Mouse (Mus musculus) testis, adult 2 months (tissue): ENCODE results near the gene Tmem179. TPM values are rescaled to one million over a fixed set of nuclear protein-coding genes. Genes with fewer than 3 reads are reported as not detected.

Experiments
- H3K27ac ChIP-seq: fragments of 200-500 bp; 2 replicates; pipeline ENCODE4 v1.5.1; 2012; ENCODE audit warnings: low read depth, low read length; ENCODE audit not compliant: control insufficient read depth, insufficient read depth
- H3K27me3 ChIP-seq: fragments of 200-500 bp; 2 replicates; pipeline ENCODE4 v1.6.1; 2012; ENCODE audit warnings: mild to moderate bottlenecking, low read length, moderate library complexity; ENCODE audit not compliant: control insufficient read depth, insufficient read depth
- H3K36me3 ChIP-seq: fragments of 200-500 bp; 2 replicates; pipeline ENCODE4 v1.6.1; 2012; ENCODE audit warnings: mild to moderate bottlenecking, low read length; ENCODE audit not compliant: control insufficient read depth, insufficient read depth
- H3K4me1 ChIP-seq: fragments of 200-500 bp; 2 replicates; pipeline ENCODE4 v1.6.1; 2012; ENCODE audit warnings: low read length; ENCODE audit not compliant: control insufficient read depth, insufficient read depth
- H3K4me3 ChIP-seq: fragments of 200-500 bp; 2 replicates; pipeline ENCODE4 v1.5.1; 2012; ENCODE audit warnings: low read depth, mild to moderate bottlenecking, low read length, moderate library complexity, mixed read lengths; ENCODE audit not compliant: control insufficient read depth
- CTCF ChIP-seq: fragments of 200-500 bp; IDR thresholded peaks from 2 replicates; pipeline ENCODE4 v1.5.1; 2012; ENCODE audit warnings: low read depth, mild to moderate bottlenecking, inconsistent platforms, low read length, moderate library complexity; ENCODE audit not compliant: control insufficient read depth, insufficient read depth, insufficient replicate concordance
- POLR2A ChIP-seq: fragments of 200-500 bp; IDR thresholded peaks from 2 replicates; pipeline ENCODE4 v1.6.1; 2012; ENCODE audit warnings: low read depth, mild to moderate bottlenecking, inconsistent platforms, low read length, moderate library complexity; ENCODE audit not compliant: control insufficient read depth
- polyA plus RNA-seq: library from polyadenylated mRNA; depleted of rRNA; stranded (reverse); fragments of >200 nt; gene quantifications from 2 replicates; pipeline ENCODE4 v1.2.3, GENCODE M21; 2012

The Tmem179 gene
- polyA plus RNA-seq, 1 experiment, result 2.1 TPM

GRCm38 (mm10) chr12:112490444-112490939 lies 26.1 kb downstream of the Tmem179 start:
- no peaks in the 10 kb centered on the region for H3K36me3 ChIP-seq
- H3K27ac ChIP-seq, result no peak overlapping the region
- no peaks in the 10 kb centered on the region for H3K27me3 ChIP-seq
- TF ChIP-seq POLR2A, result no peak
- TF ChIP-seq CTCF, result no peak
- H3K4me1 ChIP-seq, result no peaks in the 10 kb centered on the region; the same call in 1 of the 2 replicates
- no peak overlapping the region for H3K4me3 ChIP-seq

- no peak overlapping the region for H3K4me3 ChIP-seq
- no peak for TF ChIP-seq POLR2A
- no peak for TF ChIP-seq CTCF
- H3K4me1 ChIP-seq, result no peaks in the 10 kb centered on the region; the same call in 1 of the 2 replicates
- no peak overlapping the region for H3K27ac ChIP-seq
- H3K27me3 ChIP-seq, result no peaks in the 10 kb centered on the region
- H3K36me3 ChIP-seq, result no peaks in the 10 kb centered on the region
Measured at GRCm38 (mm10) chr12:112489535-112489934, 27.0 kb downstream of the Tmem179 start.

- no peaks in the 10 kb centered on the region; the same call in 1 of the 2 replicates for H3K4me1 ChIP-seq
- peak within 1 kb of the TSS; percentile 57 for H3K27ac ChIP-seq
- no peak for TF ChIP-seq CTCF
- no peak for TF ChIP-seq POLR2A
- H3K4me3 ChIP-seq, result no peak within 1 kb of the TSS
- H3K36me3 ChIP-seq, result no peaks in the 10 kb centered on the region
- H3K27me3 ChIP-seq, result no peaks in the 10 kb centered on the region
Measured at GRCm38 (mm10) chr12:112489134-112489533, 27.4 kb downstream of the Tmem179 start, which contains the start of gene A530016L24Rik. Gene A530016L24Rik, plus strand, starts transcription at chr12:112489448.

- Histone ChIP-seq H3K27me3 (no peaks in the 10 kb centered on the region), H3K4me3 (no peak overlapping the region), H3K4me1 (no peaks in the 10 kb centered on the region), H3K36me3 (no peaks in the 10 kb centered on the region), H3K27ac (no peak overlapping the region)
- TF ChIP-seq POLR2A, result no peak
- TF ChIP-seq CTCF, result peak; percentile 95
Measured at GRCm38 (mm10) chr12:112473777-112474176, 42.8 kb downstream of the Tmem179 start.

GRCm38 (mm10) chr12:112470216-112470615 lies 46.3 kb downstream of the Tmem179 start:
- H3K4me1 ChIP-seq, result no peaks in the 10 kb centered on the region
- no peaks in the 10 kb centered on the region for H3K36me3 ChIP-seq
- H3K27ac ChIP-seq, result no peak overlapping the region
- H3K4me3 ChIP-seq, result no peak overlapping the region
- no peak for TF ChIP-seq CTCF
- TF ChIP-seq POLR2A, result no peak
- H3K27me3 ChIP-seq, result no peaks in the 10 kb centered on the region

- no peak for TF ChIP-seq POLR2A
- no peak for TF ChIP-seq CTCF
- no peak overlapping the region for H3K4me3 ChIP-seq
- H3K27me3 ChIP-seq, result no peaks in the 10 kb centered on the region
- H3K27ac ChIP-seq, result no peak overlapping the region
- no peaks in the 10 kb centered on the region for H3K4me1 ChIP-seq
- no peaks in the 10 kb centered on the region for H3K36me3 ChIP-seq
Measured at GRCm38 (mm10) chr12:112469393-112469792, 47.2 kb downstream of the Tmem179 start.

- Histone ChIP-seq H3K27ac (no peak overlapping the region), H3K27me3 (no peaks in the 10 kb centered on the region), H3K4me3 (no peak overlapping the region), H3K4me1 (no peaks in the 10 kb centered on the region), H3K36me3 (no peaks in the 10 kb centered on the region)
- no peak for TF ChIP-seq CTCF
- TF ChIP-seq POLR2A, result no peak
Measured at GRCm38 (mm10) chr12:112467387-112467786, 49.2 kb downstream of the Tmem179 start.
